Mouse (Mus musculus): ENCODE data around the gene Syne4. TPM values are rescaled to one million over a fixed set of nuclear protein-coding genes. Genes with fewer than 3 reads are reported as not detected.

Syne4 gene
- 9.7 TPM for polyA plus RNA-seq (2015; fragmentation: Illumina TruSeq; extraction: RNeasy Lipid Tissue Mini Kit (QIAGEN cat#74804); ENCODE audit: low read depth, low replicate concordance)

DNA sequence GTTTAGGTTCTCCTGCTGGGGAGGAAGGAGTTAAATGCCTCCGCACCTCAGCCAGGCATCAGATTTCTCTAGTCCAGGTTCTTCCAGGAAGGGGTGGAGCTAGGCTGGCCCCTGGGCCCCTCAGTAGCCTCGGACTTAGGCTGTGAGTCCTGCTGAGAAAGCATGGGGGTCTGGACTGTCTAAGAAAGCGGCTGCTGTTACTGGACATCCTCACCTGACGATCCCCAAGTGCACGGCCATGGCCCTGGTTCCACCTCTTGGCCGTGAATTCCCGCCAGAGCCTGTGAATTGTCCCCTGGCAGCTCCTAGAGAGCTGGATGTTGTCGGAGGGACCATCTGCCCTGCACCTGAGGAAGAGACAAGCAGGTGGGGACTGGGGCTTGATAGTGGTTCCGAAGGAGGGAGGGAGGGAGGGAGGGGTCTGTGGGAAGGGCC, at the start of gene Syne4:
Syne4 (plus strand) TSS at position 87 of the 435 bp plus-strand sequence.

DNA sequence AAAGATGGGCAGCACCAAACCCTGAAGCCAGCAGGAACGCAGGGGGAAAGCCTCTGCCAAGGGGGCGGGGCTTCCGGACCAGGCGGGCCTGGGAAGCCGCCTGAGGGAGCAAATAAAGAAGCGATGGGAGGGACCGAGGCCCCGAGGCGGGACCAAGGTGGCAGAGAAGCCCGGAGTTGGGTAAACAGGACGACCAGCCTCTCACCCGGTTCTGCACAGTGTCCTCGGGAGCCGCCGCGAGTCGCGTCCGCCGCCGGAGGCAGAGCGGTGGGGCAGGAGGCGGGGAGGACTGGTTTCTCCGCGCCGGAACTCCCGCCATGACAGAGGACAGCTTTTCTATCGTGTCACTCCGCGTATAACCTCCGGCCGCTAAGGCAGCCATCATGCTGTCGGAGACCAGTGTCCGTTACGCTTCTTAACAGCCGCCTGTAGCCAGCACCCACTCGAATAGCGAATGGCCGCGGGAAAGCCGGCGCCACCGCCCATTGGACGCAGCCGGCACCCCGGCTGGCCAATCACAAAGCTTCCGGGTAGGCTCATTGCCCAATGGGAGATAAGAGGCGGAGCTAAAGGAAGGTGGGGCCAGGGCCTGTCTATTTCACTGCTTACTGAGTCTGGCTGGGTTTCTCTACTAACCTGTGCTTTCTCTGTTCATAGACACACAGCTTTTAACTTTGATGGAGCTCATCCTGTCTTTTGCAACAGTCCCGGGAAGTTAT, 34.5 kb upstream of the Syne4 start, which contains the start of the genes Thap8 and Wdr62:
Thap8 (plus strand) TSS at position 144 of the 719 bp plus-strand sequence.
Wdr62 (minus strand) TSS at position 469 of the 719 bp plus-strand sequence.

DNA sequence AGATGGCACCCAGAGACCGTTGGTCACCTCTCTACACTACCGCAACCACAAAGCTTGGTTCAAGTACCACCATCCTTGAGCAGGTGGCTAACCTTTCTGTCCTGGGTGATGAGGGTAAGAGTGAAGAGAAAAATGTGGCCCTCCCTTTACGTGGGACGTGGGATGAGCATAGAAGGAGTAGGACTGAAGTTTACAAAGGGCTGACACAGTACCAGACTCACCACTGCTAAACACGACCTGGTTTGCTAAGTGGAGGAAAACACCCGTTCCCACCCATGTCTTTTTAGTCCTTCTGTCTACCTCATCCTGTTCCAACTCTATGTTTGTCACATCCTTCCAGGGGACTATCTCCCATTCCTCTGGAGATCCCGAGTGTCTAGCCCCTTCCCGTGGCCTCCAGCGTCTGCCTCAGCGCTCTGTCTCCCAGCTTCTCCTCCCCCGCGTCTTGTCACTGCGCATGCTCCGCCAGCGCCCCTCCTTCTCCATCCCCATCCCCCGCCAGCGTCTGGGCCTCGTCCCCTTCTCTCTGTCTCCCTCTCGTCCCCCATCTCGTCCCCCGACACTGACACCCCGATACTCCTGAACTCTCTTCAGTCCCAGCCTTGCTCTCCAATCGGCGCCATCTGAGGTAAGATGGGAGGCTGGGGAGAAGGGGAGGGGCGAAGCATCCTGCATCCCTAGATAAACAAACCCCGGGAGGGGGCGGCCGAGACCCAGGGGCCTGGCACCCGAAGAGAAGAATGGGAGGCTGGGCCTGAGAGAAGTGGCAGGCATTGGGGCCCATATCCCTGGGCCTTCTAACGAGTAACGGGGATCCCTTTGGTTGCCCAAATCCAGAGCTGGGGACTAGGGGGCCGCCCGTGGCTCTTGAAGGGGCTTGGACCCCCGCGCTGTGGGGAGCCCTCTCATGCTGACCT, 23.1 kb upstream of the Syne4 start, which contains the start of gene Clip3:
Clip3 (plus strand) TSS at position 514 of the 917 bp plus-strand sequence.

DNA sequence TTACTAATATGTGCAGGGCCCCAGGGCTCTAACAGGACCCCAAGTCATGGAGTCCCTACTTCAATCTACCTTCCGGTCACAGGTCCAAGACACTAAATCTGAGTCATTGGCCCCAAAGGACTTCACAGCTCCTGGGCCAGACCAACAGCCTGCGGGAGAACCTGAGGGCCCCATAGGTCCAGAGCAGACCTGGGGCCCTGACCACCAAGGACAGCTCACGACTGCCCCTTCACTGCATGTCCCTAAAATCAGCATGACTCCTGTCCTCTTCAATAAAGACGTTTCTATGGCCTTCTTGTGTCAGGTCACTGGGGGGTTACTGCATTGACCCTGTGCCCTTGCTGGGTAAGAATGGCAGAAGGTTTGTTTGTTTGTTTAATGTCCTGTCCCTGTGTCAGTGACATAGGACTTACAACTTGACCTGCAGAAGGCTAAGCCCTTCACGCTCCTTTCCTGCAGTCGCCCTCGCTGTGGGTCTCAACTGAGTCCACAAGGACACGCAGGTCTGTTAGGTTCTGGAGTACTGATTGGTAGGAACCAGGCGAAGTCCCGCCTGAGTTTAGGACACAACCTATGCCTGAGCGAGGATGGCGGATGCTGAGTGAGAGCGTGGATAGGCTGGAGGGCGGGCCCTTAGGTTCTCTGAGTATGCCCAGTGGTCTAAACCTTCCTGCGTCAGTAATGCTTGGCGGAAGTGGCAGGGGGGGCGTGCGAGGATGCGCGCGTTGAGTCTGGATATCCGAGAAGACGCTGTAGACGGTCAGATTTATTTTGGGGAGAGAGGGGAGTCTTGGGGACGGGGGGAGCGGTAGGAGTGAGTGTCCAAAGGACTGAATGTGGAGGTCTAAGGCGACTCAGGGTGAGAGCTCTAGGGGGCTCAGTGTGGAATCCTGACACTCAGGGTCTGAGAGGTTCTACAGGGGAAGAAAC, 6.3 kb upstream of the Syne4 start, which contains the start of gene Alkbh6:
Alkbh6 (plus strand) TSS at position 642 of the 930 bp plus-strand sequence.

DNA sequence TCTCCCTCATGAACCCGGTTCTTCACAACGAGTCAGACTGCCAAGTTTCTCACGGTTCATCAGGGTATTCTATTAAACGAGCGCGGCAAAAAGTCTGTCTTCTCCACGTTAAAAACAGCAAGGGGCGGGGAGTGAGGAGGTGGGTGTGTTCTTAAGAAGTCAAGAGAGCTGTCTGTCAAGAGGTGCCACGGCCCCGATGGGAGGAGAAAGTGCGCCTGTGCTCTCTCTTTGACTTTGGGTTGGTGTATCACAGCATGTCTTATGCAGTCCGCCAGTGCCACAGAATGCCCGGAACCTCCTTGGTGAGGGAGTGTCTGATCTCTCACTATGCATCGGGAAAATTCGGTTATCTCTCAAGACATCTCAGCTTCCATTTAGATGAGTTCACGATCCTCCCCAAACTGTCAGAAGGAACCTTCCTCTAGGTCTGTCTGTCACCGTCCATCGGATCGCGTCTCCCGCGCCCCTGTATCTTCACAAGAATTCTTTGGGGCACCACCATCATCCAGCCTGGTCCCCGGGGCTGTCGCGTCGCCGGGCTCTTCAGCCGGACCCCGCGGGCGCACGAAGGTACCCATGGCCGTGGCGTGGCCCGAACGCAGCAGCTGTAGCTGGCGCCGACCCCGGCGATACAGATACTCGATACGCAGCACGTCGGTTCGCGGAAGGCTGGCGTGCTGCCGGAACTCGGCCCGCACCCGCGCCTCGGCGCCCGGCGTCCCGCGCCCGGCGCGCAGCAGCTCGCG, 7.1 kb downstream of the Syne4 start, which contains the start of gene E130208F15Rik:
E130208F15Rik (plus strand) TSS at position 202 of the 746 bp plus-strand sequence.

DNA sequence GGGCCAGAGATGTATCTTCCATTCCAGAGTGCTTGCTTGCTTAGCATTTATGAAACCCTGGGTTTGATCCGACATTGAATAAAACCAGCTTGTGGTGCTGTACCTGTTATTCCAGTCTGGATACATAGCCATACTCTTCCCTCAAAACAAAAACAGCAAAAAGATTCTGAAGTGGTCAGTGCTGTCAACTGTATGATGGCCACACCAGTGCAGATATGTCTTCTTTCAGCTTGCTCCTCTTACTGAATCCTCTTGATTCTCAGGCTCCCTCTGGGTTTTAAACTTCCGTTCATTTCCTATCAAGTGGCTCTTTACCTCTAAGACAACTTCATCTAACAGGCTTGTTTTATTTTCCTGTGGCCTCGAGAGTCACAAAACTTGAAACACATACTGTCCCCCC, 9.2 kb downstream of the Syne4 start, which contains the start of gene Sdhaf1:
Sdhaf1 (minus strand) TSS at position 101 of the 400 bp plus-strand sequence.

DNA sequence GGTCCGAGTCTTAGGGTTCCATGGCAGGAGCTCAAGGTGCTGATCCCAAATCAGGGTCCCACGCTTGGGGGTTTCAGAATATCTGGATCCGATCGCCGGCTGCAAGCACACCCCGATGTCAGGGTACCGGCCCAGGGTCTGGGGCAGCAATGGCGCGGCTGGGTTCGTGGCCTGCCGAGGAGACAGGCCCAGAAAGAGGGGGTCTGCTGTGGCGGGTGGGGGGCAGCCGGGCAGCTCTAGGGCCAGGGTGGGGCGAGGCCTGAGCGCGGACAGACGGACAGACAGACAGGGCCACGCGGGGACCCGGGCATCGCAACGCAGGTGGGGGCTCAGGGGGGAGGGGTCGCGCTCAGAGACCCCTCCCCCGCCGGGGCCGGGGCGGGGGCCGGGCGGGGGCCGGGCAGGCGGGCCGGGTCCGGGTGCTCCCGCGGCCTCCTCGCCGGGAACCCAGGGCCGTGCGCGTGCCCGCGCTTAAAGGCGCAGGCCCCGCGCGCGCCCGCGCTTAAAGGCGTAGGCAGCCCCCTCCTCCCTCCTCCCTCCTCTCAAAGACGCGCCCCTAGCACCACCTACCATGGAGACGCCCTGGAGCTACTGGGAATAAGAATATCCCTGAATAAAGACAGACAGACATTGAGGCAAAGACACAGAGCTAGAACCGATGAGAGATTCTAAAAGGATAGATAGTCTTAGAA, 48.2 kb downstream of the Syne4 start, which contains the start of gene Lrfn3:
Lrfn3 (minus strand) TSS at position 121 of the 692 bp plus-strand sequence.

Other genes starting within 250 kb of the Syne4 start
- 5.0 TPM for gene Zfp82, start 241.9 kb upstream of the Syne4 start, polyA plus RNA-seq (2015; fragmentation: Illumina TruSeq; extraction: RNeasy Lipid Tissue Mini Kit (QIAGEN cat#74804); ENCODE audit: low read depth, low replicate concordance)
- gene Gm26920, start 224.4 kb upstream of the Syne4 start, polyA plus RNA-seq (2015; fragmentation: Illumina TruSeq; extraction: RNeasy Lipid Tissue Mini Kit (QIAGEN cat#74804); ENCODE audit: low read depth, low replicate concordance), result 0.83 TPM
- 7.6 TPM for gene Zfp566, start 224.3 kb upstream of the Syne4 start, polyA plus RNA-seq (2015; fragmentation: Illumina TruSeq; extraction: RNeasy Lipid Tissue Mini Kit (QIAGEN cat#74804); ENCODE audit: low read depth, low replicate concordance)
- gene Zfp260, start 220.0 kb upstream of the Syne4 start, polyA plus RNA-seq (2015; fragmentation: Illumina TruSeq; extraction: RNeasy Lipid Tissue Mini Kit (QIAGEN cat#74804); ENCODE audit: low read depth, low replicate concordance), result 67.4 TPM
- 13.2 TPM for gene Zfp382, start 192.9 kb upstream of the Syne4 start, polyA plus RNA-seq (2015; fragmentation: Illumina TruSeq; extraction: RNeasy Lipid Tissue Mini Kit (QIAGEN cat#74804); ENCODE audit: low read depth, low replicate concordance)
- gene Zfp146, start 145.1 kb upstream of the Syne4 start, polyA plus RNA-seq (2015; fragmentation: Illumina TruSeq; extraction: RNeasy Lipid Tissue Mini Kit (QIAGEN cat#74804); ENCODE audit: low read depth, low replicate concordance), result 38.1 TPM
- 10.0 TPM for gene Cox7a1, start 130.7 kb upstream of the Syne4 start, polyA plus RNA-seq (2015; fragmentation: Illumina TruSeq; extraction: RNeasy Lipid Tissue Mini Kit (QIAGEN cat#74804); ENCODE audit: low read depth, low replicate concordance)
- 226 TPM for gene Capns1, start 116.0 kb upstream of the Syne4 start, polyA plus RNA-seq (2015; fragmentation: Illumina TruSeq; extraction: RNeasy Lipid Tissue Mini Kit (QIAGEN cat#74804); ENCODE audit: low read depth, low replicate concordance)
- 79.0 TPM for gene Polr2i, start 82.9 kb upstream of the Syne4 start, polyA plus RNA-seq (2015; fragmentation: Illumina TruSeq; extraction: RNeasy Lipid Tissue Mini Kit (QIAGEN cat#74804); ENCODE audit: low read depth, low replicate concordance)
- 168 TPM for gene Tbcb, start 82.5 kb upstream of the Syne4 start, polyA plus RNA-seq (2015; fragmentation: Illumina TruSeq; extraction: RNeasy Lipid Tissue Mini Kit (QIAGEN cat#74804); ENCODE audit: low read depth, low replicate concordance)
- not detected for gene Ovol3, start 79.1 kb upstream of the Syne4 start, polyA plus RNA-seq (2015; fragmentation: Illumina TruSeq; extraction: RNeasy Lipid Tissue Mini Kit (QIAGEN cat#74804); ENCODE audit: low read depth, low replicate concordance)
- not detected for gene Thap8, start 34.7 kb upstream of the Syne4 start, polyA plus RNA-seq (2015; fragmentation: Illumina TruSeq; extraction: RNeasy Lipid Tissue Mini Kit (QIAGEN cat#74804); ENCODE audit: low read depth, low replicate concordance)
- gene Wdr62, start 34.4 kb upstream of the Syne4 start, polyA plus RNA-seq (2015; fragmentation: Illumina TruSeq; extraction: RNeasy Lipid Tissue Mini Kit (QIAGEN cat#74804); ENCODE audit: low read depth, low replicate concordance), result 1.8 TPM
- gene Clip3, start 23.1 kb upstream of the Syne4 start, polyA plus RNA-seq (2015; fragmentation: Illumina TruSeq; extraction: RNeasy Lipid Tissue Mini Kit (QIAGEN cat#74804); ENCODE audit: low read depth, low replicate concordance), result 504 TPM
- gene Alkbh6, start 6.1 kb upstream of the Syne4 start, polyA plus RNA-seq (2015; fragmentation: Illumina TruSeq; extraction: RNeasy Lipid Tissue Mini Kit (QIAGEN cat#74804); ENCODE audit: low read depth, low replicate concordance), result 87.8 TPM
- gene E130208F15Rik, start 6.9 kb downstream of the Syne4 start, polyA plus RNA-seq (2015; fragmentation: Illumina TruSeq; extraction: RNeasy Lipid Tissue Mini Kit (QIAGEN cat#74804); ENCODE audit: low read depth, low replicate concordance), result 0.43 TPM
- 11.2 TPM for gene Sdhaf1, start 9.1 kb downstream of the Syne4 start, polyA plus RNA-seq (2015; fragmentation: Illumina TruSeq; extraction: RNeasy Lipid Tissue Mini Kit (QIAGEN cat#74804); ENCODE audit: low read depth, low replicate concordance)
- gene Lrfn3, start 48.0 kb downstream of the Syne4 start, polyA plus RNA-seq (2015; fragmentation: Illumina TruSeq; extraction: RNeasy Lipid Tissue Mini Kit (QIAGEN cat#74804); ENCODE audit: low read depth, low replicate concordance), result 13.9 TPM
- gene Tyrobp, start 99.0 kb downstream of the Syne4 start, polyA plus RNA-seq (2015; fragmentation: Illumina TruSeq; extraction: RNeasy Lipid Tissue Mini Kit (QIAGEN cat#74804); ENCODE audit: low read depth, low replicate concordance), result 90.8 TPM
- 1.6 TPM for gene Hcst, start 105.0 kb downstream of the Syne4 start, polyA plus RNA-seq (2015; fragmentation: Illumina TruSeq; extraction: RNeasy Lipid Tissue Mini Kit (QIAGEN cat#74804); ENCODE audit: low read depth, low replicate concordance)
- gene Nfkbid, start 106.9 kb downstream of the Syne4 start, polyA plus RNA-seq (2015; fragmentation: Illumina TruSeq; extraction: RNeasy Lipid Tissue Mini Kit (QIAGEN cat#74804); ENCODE audit: low read depth, low replicate concordance), result 2.7 TPM
- gene Aplp1, start 130.7 kb downstream of the Syne4 start, polyA plus RNA-seq (2015; fragmentation: Illumina TruSeq; extraction: RNeasy Lipid Tissue Mini Kit (QIAGEN cat#74804); ENCODE audit: low read depth, low replicate concordance), result 972 TPM
- 9.7 TPM for gene Kirrel2, start 142.9 kb downstream of the Syne4 start, polyA plus RNA-seq (2015; fragmentation: Illumina TruSeq; extraction: RNeasy Lipid Tissue Mini Kit (QIAGEN cat#74804); ENCODE audit: low read depth, low replicate concordance)
- 1.9 TPM for gene Nphs1, start 143.5 kb downstream of the Syne4 start, polyA plus RNA-seq (2015; fragmentation: Illumina TruSeq; extraction: RNeasy Lipid Tissue Mini Kit (QIAGEN cat#74804); ENCODE audit: low read depth, low replicate concordance)
- gene Prodh2, start 178.8 kb downstream of the Syne4 start, polyA plus RNA-seq (2015; fragmentation: Illumina TruSeq; extraction: RNeasy Lipid Tissue Mini Kit (QIAGEN cat#74804); ENCODE audit: low read depth, low replicate concordance), result not detected
- gene Arhgap33, start 220.3 kb downstream of the Syne4 start, polyA plus RNA-seq (2015; fragmentation: Illumina TruSeq; extraction: RNeasy Lipid Tissue Mini Kit (QIAGEN cat#74804); ENCODE audit: low read depth, low replicate concordance), result 95.4 TPM
- gene Hspb6, start 237.4 kb downstream of the Syne4 start, polyA plus RNA-seq (2015; fragmentation: Illumina TruSeq; extraction: RNeasy Lipid Tissue Mini Kit (QIAGEN cat#74804); ENCODE audit: low read depth, low replicate concordance), result 7.9 TPM
- 4.5 TPM for gene Proser3, start 237.5 kb downstream of the Syne4 start, polyA plus RNA-seq (2015; fragmentation: Illumina TruSeq; extraction: RNeasy Lipid Tissue Mini Kit (QIAGEN cat#74804); ENCODE audit: low read depth, low replicate concordance)
- 51.4 TPM for gene Lin37, start 245.0 kb downstream of the Syne4 start, polyA plus RNA-seq (2015; fragmentation: Illumina TruSeq; extraction: RNeasy Lipid Tissue Mini Kit (QIAGEN cat#74804); ENCODE audit: low read depth, low replicate concordance)
- 85.7 TPM for gene U2af1l4, start 248.5 kb downstream of the Syne4 start, polyA plus RNA-seq (2015; fragmentation: Illumina TruSeq; extraction: RNeasy Lipid Tissue Mini Kit (QIAGEN cat#74804); ENCODE audit: low read depth, low replicate concordance)
- 6.7 TPM for gene Gm49396, start 248.5 kb downstream of the Syne4 start, polyA plus RNA-seq (2015; fragmentation: Illumina TruSeq; extraction: RNeasy Lipid Tissue Mini Kit (QIAGEN cat#74804); ENCODE audit: low read depth, low replicate concordance)
- 158 TPM for gene Psenen, start 248.8 kb downstream of the Syne4 start, polyA plus RNA-seq (2015; fragmentation: Illumina TruSeq; extraction: RNeasy Lipid Tissue Mini Kit (QIAGEN cat#74804); ENCODE audit: low read depth, low replicate concordance)